Mouse (Mus musculus): ENCODE measurements at regions not wholly inside any gene's neighbourhood (a gene's known extent, or its start where the extent isn't known, plus 50 kb on each side); places are given as distances from the start of the nearest gene placed in this dataset.

- TF ChIP-seq CTCF (IDR thresholded peaks at IDR 0.05; ENCODE audit: insufficient read depth, low read length) = no peak
- TF ChIP-seq POLR2A (IDR thresholded peaks at IDR 0.05; ENCODE audit: borderline replicate concordance, extremely low read depth, low read depth, low read length) = no peak
Observed at GRCm38 (mm10) chr10:8135272-8135671, 179.2 kb upstream of the Tab2 start.
